Mouse (Mus musculus): Measurements from ENCODE around the gene Lingo2. TPM values are rescaled to one million over a fixed set of nuclear protein-coding genes. Genes with fewer than 3 reads are reported as not detected.

Lingo2 gene
- polyA plus RNA-seq, 1 experiment from 2014 or later = 2.1 TPM

MicroRNAs within 50 kb of the gene (microRNA counts, 519-probe panel; counts per million panel counts)
- microRNA mmu-miR-873 (not detected), microRNA mmu-miR-876-3p (not detected), microRNA mmu-miR-876-5p (not detected)

Data from hindbrain, embryonic 11.5 days (tissue).